Mouse (Mus musculus) forelimb bud, embryonic 11.5 days (tissue): ENCODE results near the gene Rexo1.
A peak's percentile ranks its signal among the peaks of the same experiment; 100 is the strongest.
"Not testable (repeated sequence)": the region's sequence is repeated elsewhere in the genome, so short reads cannot be mapped to it uniquely, and the experiment has no call there.

Source experiments
- DNase-seq: peaks from one replicate; pipeline ENCODE4 v3.0.0-alpha.2; 2012; ENCODE audit warnings: low read depth, low spot score

Rexo1 gene

DNA sequence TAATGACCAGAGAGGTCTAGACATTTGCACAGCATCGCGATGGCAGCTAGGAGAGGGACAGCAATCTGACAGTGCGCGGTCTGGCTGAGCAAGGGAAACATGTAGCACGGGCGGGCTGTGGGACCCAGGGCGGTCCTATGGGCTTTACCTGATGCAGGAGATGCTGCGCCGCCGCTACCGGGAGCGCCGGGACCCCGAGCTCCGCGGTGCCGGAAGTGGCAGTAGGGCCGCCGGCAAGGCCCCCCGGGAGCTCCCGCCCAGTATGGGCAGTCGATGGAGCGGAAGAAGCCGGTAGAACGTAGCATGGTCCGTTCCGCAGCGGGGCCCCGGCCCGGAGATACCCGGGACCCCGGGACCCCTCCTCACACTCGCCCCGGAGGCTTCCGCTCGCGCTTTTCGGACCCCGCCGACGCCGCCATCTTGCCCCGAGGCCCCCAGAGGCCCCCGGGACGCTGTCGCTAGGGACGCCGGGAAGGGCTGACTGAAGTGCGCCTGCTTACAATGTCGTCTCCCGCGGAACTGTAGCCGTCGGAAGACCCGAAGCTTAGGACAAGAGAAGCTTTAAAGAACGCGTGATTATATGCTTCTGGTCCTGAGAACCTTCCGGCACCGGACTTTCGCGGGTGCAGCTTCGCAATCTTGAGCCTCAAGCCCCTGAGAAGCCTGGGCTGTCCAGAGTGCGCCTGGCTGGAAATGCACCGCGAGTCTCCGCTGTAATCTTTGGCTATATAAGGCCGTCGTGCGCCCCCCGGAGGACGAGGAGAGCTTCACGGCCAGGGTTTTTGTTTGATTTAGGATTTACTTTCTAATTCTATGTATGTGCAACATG, at the start of gene Rexo1:
Gene Rexo1 (minus strand): TSS at position 445 of the 829 bp plus-strand sequence.
- peak; percentile 92 for DNase-seq

DNA sequence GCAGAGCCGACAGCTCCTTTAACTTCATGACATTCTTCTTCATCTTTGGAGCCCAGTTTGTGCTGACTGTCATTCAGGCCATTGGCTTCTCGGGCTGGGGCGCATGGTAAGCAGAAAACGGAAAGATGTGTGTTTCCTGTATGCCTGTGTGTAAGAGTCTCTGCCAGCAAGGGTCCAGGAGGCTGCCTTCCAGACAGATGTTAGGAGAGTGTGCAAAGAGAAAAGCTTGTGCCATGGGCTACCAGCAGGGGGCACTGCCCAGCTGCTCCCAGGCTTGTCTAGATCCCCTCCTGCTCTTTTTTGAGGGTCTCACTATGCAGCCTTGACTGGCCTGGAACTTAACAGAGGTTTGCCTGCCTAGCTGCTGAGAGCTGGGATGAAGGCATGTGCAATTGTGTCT, 49.7 kb upstream of the Rexo1 start:
- DNase-seq: peak; percentile 59

DNA sequence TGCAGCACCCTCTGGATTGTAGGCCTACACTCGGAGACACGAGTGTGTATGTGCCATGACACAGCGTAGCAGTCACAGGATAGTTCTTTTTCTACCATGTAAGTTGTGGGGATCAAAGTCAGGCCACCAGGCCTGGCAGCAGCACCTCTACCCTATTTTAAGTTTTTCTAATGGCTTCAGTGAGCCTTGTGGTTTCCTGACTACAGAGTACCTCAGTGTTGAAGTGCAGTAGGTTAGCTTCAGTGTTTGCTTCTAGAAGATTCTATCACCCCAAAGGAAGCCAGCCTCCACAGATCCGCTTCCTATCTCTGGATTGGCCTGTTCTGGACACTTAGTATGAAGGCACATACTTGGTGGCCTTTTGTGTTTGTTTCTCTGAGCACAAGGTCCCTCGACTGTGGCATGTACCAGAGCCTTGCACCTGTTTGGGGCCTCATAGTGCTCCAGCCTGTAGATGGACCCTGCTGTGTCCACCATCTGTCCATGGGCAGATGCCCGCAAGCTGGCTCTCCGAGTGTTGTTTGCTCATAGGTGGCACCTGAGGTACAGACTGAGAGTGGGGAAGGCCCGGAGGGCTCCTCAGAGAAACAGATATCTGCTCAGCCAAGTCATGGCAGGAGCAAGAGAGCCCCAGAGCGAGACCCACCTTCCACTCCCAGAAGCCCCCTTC, 48.9 kb upstream of the Rexo1 start:
- no peak for DNase-seq

DNA sequence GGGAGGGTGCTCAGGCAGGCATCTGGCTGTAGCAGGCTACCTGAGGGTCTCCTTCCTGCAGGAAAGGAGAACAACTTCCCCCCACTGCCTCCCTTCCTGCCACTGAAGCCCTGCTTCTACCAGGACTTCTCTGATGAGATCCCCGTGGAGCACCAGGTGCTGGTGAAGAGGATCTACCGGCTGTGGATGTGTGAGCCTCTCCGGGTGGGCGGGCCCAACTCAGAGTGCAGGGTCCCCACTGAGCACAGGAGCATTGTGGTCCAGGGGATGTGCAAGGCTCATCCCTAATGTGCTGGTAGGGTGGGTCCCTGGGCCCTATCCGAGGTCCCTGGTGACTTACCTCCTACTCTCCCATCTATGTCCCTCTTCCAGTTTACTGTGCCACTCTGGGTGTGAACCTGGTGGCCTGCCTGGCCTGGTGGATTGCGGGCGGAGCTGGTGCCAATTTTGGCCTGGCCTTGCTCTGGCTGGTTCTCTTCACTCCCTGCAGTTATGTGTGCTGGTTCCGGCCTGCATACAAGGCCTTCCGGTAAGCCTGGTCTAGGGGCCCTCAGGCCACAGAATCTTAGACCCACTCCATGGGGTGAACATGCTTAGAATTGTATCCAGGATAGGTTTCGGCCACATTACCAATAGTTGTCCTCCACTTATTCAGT, 48.0 kb upstream of the Rexo1 start:
- no peak for DNase-seq

DNA sequence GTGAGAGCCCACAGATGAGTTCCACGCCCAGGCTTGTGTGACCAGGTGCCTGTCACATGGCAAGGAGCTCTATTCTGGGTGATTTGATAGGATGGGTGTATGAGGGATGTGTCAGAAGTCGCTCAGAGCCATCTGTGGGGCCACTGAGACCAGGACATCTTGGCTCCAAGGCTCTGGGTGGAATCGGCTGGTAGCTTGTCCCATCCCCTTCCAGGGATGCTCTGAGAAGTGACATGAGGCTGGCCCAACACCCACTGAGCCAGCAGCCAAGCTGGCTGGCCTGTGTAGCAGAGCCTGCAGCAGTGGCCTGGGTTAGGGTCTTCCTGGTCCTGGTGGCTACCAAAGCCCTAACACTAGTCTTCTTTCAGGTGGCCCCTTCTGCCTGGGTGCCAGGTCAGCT, 47.1 kb upstream of the Rexo1 start:
- DNase-seq: no peak

DNA sequence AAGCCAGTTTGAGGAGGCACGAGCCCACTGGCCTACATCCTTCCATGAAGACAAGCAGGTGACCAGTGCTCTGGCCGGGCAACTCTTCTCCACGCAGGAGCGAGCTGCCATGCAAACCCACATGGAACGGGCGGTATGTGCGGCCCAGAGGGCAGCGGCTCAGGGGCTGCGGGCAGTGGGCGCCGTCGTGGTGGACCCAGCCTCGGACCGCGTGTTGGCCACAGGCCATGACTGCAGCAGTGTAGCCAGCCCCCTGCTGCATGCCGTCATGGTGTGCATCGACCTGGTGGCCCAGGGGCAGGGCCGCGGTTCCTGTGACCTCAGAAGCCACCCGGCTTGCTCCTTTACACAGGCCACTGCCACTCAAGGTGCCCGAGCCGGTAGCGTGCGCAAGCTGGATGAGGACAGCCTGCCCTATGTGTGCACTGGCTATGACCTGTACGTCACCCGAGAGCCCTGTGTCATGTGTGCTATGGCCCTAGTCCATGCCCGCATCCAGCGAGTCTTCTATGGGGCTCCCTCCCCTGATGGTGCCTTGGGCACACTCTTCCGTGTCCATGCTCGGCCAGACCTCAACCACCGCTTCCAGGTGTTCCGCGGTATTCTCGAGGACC, 45.5 kb upstream of the Rexo1 start:
- no peak for DNase-seq

DNA sequence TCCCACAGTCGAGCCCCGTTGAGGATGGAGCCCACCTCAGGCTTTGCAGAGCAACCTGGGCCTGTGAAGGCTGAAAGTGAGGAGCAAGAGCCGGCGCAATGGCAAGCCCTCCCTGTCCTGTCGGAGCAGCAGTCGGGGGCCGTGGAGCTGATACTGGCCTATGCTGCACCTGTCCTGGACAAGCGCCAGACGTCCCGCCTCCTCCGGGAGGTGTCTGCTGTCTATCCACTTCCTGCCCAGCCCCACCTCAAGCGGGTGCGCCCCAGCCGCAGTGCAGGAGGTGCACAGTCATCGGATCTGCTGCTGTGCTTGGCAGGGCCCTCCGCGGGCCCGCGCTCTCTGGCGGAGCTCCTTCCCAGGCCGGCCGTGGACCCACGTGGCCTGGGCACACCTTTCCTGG, 44.9 kb upstream of the Rexo1 start:
- DNase-seq: no peak

DNA sequence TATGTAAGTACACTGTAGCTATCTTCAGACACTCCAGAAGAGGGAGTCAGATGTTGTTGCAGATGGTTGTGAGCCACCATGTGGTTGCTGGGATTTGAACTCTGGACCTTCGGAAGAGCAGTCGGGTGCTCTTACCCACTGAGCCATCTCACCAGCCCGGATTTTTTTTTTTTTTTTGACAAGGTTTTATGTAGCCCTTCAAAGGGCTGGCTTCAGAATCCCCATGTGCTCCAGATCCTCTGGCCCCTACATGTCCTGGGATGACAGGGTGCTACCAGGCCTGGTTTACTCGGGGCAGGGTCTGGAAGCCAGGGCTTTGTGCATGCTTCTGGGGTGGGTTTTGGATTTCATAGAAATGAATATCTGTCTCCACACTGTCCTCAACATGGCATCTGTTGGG, 44.4 kb upstream of the Rexo1 start, which contains the start of gene Gm49322:
Gene Gm49322 (plus strand): TSS at position 301 of the 400 bp plus-strand sequence.
- DNase-seq: not testable (repeated sequence)

DNA sequence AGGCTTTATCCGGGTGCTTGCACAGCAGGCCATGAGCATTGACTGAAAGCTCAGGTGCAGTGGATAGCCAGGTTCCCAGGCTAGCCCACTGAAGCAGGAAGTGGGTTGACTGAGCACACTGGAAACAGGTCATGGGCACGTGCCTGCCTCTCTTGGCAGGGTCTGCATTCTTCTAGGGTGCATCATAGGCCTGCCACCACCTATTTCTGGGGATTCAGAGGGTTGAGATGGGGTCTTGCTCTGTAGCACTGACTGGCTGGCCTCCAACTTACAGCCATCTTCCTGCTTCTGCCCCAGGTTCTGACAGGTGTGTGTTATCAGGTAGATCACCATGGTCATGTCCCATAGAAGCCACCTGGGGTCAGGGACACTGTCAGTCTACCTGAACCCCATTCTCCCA, 43.6 kb upstream of the Rexo1 start:
- DNase-seq: no peak

DNA sequence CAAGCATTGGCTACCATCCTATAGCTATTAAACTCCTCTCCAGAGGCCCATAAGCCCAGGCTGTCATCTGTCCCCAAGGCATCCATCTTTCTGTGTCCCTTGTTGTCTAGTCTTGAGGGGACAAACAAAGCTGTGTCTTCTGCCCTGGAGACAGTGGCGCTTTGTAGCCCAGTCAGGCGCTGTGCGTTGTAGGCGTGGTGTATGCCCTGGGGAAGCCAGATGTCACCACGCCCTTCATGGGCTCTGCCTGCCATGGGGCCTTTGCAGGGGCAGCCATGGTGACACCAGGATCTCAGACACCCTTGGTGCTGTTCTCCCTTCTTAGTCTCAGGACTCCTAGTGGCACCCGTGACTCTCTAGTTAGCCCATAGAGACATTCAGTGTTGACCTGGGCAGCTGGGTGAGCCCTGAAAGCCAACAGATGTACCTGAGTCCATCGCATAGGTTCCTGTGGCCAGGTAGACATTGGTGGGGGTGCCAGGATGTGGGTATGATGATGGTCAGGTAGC, 42.7 kb upstream of the Rexo1 start:
- no peak for DNase-seq

DNA sequence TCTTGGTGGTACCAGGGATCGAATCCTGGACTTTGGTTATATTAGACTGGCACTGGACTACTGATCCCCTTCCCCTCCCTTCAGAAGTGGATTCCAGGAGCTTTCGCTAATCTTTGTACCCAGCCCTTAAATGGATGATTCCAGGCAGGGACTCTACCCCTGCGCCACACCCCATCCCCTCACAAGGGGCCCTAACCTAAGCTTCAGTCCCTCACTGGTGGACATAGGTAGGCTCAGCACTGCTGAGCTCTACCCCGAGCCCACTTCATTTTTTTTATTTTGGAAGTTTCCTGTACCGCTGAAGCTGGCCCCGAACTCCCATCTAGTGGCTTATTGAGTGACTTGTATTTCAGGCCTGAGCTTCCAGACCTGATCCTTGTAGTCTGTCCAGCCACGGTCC, 42.0 kb upstream of the Rexo1 start:
- DNase-seq: no peak

DNA sequence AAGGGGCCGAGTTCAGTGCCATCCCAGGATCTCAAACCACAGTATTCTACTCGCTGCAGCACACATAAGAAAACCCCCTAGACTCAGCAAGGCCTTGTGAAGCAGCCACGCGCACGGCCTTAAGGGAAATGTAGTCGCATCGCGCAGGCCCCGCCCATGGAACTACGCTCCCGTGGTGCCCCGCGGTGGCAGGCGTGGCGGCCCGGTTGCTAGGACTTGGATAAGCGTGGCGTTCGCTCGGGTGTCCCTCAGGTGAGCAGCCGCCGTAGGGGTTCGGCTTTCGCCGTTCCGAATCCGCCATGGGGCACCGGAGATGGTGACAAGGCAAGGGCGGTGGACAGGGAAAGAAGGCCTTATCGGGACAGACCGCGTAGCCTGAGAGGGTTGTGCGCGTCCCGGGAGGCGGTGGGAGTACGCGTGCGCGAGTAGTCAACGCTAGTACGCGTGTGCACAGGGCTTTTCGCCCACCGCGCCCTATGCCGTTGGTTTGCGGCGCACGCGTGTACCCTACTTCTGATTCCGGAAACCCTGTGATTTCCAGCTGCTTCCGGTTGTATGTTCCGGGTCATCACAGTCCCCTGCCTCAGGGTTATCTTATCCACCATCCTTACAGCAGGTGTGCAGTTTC, 41.5 kb upstream of the Rexo1 start, which contains the start of the genes Scamp4 and Adat3:
Gene Scamp4 (plus strand): TSS at position 175 of the 628 bp plus-strand sequence.
Gene Adat3 (plus strand): TSS at position 183 of the 628 bp plus-strand sequence.
- peak; percentile 90 for DNase-seq

DNA sequence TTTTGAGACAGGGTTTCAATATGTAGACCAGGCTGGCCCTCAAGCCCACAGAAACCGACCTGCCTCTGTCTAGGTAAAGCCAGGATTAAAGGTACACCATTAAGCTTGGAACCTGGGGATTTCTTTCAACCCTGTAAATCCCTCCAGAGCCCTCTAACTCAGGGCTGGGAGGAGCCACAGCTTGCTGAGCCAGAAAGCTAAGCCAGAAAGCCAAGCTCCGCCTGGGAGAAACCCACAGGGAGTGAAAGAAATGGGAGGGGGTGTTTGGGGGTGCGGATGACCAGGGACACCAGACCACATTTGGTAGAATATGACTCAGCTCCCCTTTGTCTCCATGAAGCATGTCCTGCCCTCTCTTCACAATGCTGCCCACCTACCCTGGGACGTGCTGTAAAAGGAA, 35.0 kb upstream of the Rexo1 start:
- no peak for DNase-seq

DNA sequence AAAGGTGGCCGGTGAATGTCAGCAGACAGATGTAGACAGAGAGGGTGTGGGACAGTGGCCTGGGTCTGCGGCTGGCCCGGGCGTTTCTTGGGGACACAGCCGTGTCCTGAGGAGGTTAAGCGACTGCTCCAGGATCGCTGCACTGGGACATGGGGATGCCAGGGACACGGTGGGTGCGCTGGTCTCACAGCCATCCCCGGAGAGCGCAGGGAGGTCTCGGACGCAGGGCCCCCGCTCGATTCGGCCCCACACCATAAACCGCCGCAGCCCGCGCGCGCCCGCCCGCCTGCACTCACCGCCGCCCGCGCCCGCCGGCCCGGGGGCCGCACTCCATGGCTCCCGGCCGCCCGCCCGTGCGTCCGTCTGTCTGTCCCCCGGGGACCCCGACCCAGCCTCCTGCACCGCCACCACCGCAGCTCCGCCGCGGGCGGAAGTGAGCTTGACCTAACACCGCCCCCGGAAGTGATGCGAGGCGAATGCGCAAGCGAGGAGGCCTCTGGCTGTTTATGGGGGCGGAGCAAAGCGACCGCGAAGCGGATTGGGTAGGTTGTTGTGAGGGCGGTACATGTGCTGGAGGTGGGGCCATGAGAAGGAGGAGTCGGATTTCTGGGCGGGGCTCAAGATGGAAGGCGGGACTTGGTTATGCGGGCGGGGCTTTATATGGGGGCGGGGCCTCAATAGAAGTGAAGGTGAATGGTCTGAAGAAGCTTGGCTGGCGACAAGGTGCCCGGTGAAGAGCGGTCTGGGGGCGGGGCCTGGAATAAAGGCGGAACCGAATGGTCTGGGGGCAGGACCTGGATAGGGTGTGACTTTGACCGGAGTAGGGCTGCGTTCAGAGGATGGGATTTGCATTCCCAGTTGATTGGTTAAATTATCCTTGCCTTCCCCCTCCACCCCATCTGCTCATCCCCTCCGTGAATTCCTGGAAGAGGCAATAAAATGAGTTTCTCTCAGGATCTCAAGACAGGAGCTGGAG, 28.8 kb upstream of the Rexo1 start, which contains the start of gene Abhd17a:
Gene Abhd17a (minus strand): TSS at position 463 of the 976 bp plus-strand sequence.
- DNase-seq: peak; percentile 99

DNA sequence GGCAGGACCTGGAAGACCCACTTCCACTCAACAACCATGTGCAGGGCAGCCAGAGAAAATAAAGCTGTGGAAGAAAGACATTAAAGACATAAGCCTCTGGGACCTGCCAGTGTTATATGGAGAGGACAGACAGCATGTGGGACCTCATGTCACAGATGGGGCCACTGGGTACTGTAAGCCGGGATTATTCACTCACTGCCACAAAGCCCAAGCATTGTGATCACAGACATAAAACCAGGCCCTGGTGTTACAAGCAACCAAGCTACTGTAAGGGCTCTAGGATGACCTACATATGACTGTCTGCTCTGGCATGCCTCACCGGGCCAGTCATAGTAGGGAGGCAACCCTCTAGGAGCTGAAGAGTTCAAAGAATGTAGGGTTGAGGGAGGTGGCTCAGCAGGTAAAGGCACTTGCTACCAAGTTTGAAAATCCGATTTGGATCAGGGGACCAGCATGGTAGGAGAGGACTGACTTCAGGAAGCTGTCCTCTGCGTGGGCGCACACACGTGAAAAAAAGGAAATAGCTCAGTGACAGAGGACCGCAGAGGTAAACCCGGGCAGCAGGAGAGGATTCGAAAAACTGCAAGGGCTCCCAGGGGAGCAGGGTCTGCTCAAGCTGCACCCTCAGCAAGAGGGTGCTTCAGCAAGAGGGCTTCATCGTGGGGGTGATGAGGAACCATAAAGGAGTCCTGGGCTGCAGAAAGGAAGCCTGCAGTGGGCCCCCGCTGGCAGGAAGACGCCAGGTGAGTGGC, 27.9 kb upstream of the Rexo1 start:
- DNase-seq: no peak

DNA sequence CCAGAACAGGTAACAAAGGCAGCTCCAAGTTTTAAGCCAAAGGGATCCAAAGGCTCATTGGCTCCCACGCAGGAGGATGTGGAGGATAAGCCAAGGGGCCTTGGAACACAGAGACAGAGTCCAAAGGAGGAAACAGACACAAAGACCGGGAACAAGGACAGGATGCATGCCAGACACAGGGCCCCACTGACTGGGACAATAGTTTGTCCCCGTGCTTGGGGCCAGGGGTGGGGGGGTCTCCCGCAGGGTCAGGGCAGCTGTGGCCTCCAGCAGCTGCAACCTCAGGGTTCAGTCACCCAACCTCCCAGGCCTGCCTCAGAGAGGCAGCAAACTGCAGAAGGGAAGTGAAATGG, 25.9 kb upstream of the Rexo1 start:
- no peak for DNase-seq

DNA sequence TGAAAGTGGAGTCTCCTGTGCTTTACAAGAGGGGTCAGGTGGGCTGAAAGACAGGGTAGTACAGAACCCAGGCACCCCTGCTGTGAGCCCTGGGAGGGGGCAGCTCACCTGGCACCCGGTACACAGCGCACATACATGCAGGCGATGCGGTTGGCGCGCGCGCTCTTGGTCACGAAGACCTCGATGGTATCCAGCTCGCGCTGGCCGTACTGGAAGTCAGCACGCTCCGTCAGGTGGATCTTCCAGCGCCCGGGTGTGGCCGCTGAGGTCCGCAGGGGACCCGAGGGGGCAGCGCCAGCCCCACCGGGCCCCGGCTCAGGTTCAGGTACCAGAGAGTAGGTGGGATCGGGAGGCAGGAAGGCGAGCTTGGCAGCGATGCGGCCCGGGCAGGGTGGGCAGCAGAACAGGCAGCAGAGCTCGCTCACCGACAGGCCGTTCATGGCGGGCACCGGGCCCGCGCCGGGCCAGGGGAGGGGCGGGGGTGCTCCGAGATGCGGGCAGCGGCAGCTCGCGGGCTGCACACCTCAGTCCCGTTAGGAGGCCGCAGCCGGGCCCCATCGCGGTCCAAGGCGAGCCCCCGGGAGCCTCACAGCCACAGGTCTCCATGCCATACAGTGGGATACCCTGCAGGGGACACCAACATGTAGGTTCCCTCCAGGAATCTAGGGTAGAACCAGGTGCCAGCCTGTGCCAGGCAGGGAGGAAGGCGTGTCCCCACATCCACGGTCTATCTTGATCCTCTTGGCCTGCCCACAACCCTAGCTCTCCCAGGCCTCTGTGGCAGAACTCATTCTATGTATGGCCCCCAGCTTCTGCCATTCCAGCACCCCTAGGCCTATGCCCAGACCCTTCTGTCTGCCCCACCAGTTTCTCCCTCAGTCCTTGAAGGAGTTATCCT, 25.3 kb upstream of the Rexo1 start:
- DNase-seq: no peak

DNA sequence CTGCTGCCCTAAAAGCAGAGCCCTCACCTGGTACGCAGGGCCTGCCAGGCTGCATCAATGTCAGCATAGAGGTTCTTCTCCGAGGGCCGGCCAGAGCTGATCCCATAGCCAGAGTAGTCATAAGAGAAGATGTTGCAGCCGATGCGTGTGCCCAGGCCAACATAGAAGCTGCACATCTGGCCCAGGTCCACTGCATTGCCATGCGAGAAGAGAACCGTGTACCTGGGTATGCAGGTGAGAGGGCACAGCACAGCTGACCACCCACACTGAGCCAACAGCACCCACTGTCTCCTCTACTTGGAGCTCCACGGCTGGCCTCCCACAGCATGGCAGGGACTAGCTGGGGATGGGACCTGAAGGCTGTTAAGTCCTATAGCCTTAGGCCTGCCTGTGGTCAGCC, 24.2 kb upstream of the Rexo1 start:
- DNase-seq: no peak
